Mouse (Mus musculus): Measurements from ENCODE around the gene Chn2. TPM values are rescaled to one million over a fixed set of nuclear protein-coding genes. Genes with fewer than 3 reads are reported as not detected.

Gene Chn2
- polyA plus RNA-seq, 1 experiment from 2014 or later = 6.2 TPM

DNA sequence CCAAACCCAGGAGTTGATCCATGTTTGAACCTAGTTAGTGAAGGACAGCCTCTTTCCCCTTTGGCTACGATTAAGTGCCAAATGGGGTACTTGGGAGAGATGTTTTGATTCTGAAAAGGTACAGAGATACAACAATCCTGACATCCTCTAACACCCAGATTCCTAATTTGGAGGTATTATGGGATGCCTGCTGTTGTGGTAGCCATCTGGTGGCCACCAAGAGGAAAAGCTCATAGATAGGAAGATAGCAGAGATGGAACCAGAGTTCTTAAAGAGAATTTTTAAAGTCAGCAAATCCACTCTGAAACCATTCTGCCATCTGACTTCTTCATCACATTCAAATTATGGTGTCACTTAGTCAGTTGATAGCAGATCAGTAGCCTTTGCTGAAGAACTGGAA, 27.2 kb upstream of the Chn2 start:
- Histone ChIP-seq H3K9ac (ENCODE audit: low read depth, low read length) (no peak overlapping the region), H3K4me1 (ENCODE audit: control insufficient read depth, insufficient read depth, low read length) (no peaks in the 10 kb centered on the region), H3K9me3 (replicated peaks; ENCODE audit: control insufficient read depth, low read length) (no peaks in the 10 kb centered on the region), H3K4me3 (ENCODE audit: low read depth, low read length) (no peak overlapping the region), H3K4me2 (no peak overlapping the region), H3K27me3 (ENCODE audit: control insufficient read depth, insufficient read depth, low read length) (no peaks in the 10 kb centered on the region), H3K27ac (ENCODE audit: low read depth, low read length) (no peak overlapping the region), H3K36me3 (ENCODE audit: control insufficient read depth, insufficient read depth, low read length) (no peaks in the 10 kb centered on the region)
- 89% methylated on average over 1 of the region's 1 CpGs for WGBS (ENCODE audit: insufficient replicate concordance)
- ATAC-seq (replicated peaks; ENCODE audit: insufficient number of reproducible peaks, low FRiP score, low TSS enrichment) = no peak

DNA sequence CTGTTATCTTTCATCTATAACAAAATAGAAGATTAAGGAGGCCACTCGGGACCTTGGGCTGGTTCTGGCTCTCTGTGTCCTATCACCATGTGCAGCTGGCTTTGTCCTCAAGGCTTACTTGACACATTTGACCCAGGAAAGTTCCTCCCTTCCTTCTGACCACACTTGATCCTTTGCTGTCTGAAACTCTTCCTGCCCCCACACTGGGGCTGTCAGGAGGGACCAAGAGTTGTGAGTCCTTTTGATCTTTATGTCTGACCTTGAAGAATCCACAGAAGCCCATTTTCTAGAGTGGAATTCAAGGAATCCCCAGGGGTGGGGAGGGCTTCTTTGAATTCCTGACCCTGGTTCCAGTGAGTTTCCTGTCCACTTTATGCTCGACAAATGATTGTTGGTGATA, 21.3 kb upstream of the Chn2 start:
- Histone ChIP-seq H3K27me3 (ENCODE audit: control insufficient read depth, insufficient read depth, low read length) (no peaks in the 10 kb centered on the region), H3K4me2 (no peak overlapping the region), H3K9me3 (replicated peaks; ENCODE audit: control insufficient read depth, low read length) (no peaks in the 10 kb centered on the region), H3K9ac (ENCODE audit: low read depth, low read length) (no peak overlapping the region), H3K27ac (ENCODE audit: low read depth, low read length) (no peak overlapping the region), H3K36me3 (ENCODE audit: control insufficient read depth, insufficient read depth, low read length) (no peaks in the 10 kb centered on the region), H3K4me3 (ENCODE audit: low read depth, low read length) (no peak overlapping the region), H3K4me1 (ENCODE audit: control insufficient read depth, insufficient read depth, low read length) (peaks cover 4% of the 10 kb centered on the region; the same call in 1 of the 2 replicates)
- 13% methylated on average over 2 of the region's 2 CpGs for WGBS (ENCODE audit: insufficient replicate concordance)
- no peak for ATAC-seq (replicated peaks; ENCODE audit: insufficient number of reproducible peaks, low FRiP score, low TSS enrichment)

DNA sequence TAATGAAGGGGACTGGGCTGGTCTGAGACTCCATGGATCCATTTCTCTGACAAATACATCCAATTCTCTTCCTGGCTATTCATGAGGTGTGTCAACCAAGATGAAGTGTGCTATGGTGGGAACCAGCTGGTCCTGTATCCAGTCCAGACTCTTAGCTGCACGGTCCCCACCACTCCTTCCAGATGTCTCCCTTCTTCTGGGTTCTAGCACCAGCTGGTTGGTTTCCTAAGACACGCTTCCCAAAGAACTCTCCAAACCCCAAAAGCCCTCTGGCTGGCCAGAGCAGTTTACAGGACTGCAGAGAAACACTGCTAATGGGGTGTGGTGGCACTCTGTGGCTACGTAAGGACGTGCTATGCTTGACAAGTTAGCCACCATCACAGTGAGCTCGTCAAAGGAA, 20.5 kb upstream of the Chn2 start:
- WGBS (ENCODE audit: insufficient replicate concordance) = 57% methylated on average over 5 of the region's 5 CpGs
- Histone ChIP-seq H3K4me2 (no peak overlapping the region), H3K27ac (ENCODE audit: low read depth, low read length) (no peak overlapping the region), H3K4me3 (ENCODE audit: low read depth, low read length) (no peak overlapping the region), H3K4me1 (ENCODE audit: control insufficient read depth, insufficient read depth, low read length) (peaks cover 4% of the 10 kb centered on the region; the same call in 1 of the 2 replicates), H3K27me3 (ENCODE audit: control insufficient read depth, insufficient read depth, low read length) (no peaks in the 10 kb centered on the region), H3K36me3 (ENCODE audit: control insufficient read depth, insufficient read depth, low read length) (no peaks in the 10 kb centered on the region), H3K9ac (ENCODE audit: low read depth, low read length) (no peak overlapping the region), H3K9me3 (replicated peaks; ENCODE audit: control insufficient read depth, low read length) (no peaks in the 10 kb centered on the region)
- no peak for ATAC-seq (replicated peaks; ENCODE audit: insufficient number of reproducible peaks, low FRiP score, low TSS enrichment)

DNA sequence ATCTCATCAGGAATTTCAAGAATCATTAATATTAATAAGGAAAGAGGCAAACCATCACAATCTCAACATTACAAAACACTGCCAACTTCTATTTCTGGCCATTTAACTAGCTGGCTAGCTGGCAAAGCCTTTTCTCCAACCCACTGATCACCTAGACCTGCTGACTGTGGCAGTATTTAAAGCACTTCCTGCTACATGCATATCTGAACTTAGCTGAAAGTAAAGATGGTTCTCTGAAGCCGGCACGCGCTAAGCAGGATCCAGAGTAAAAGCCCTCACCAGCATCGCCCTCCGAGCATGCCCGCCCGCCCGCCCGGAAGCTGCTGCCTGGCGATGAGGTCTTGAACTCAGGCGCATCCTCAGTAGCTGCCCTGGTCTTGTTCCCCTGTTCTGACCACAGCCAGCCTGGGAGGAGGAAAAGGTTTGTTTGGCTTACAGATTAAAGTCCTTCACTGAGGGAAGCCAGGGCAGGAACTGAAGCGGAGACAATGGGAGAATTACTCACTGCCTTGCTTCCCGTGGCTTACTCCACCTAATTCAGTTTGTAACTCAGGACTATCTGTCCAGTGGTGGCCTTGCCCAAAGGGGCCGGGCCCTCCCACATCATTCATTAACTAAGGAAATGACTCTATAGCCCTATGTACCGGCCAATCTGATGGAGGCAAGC, 18.1 kb upstream of the Chn2 start:
- Histone ChIP-seq H3K9me3 (replicated peaks; ENCODE audit: control insufficient read depth, low read length) (no peaks in the 10 kb centered on the region), H3K4me2 (no peak overlapping the region; the same call in 1 of the 2 replicates)
- ATAC-seq (replicated peaks; ENCODE audit: insufficient number of reproducible peaks, low FRiP score, low TSS enrichment) = peak; percentile 55; the same call in 1 of the 2 replicates

DNA sequence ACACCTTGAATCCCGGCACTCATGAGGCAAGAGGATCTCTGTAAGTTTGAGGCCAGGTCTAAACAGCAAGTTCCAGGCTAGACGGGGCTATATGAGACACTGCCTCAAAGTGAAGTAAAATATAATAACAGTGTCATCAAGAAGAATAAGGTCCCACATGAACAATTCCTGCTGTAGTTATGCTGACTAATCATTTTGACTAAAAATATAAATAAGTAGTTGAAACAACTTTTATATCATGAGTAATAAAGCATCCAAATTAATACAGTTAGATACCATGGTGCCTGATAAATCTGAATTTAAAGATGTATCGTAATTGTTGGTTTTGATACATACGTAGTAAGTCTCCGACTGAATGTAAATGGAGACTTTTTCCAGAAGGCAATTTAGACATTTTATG, 15.5 kb upstream of the Chn2 start:
- Histone ChIP-seq H3K9ac (ENCODE audit: low read depth, low read length) (no peak overlapping the region), H3K9me3 (replicated peaks; ENCODE audit: control insufficient read depth, low read length) (no peaks in the 10 kb centered on the region), H3K36me3 (ENCODE audit: control insufficient read depth, insufficient read depth, low read length) (no peaks in the 10 kb centered on the region), H3K27ac (ENCODE audit: low read depth, low read length) (no peak overlapping the region), H3K4me3 (ENCODE audit: low read depth, low read length) (no peak overlapping the region), H3K27me3 (ENCODE audit: control insufficient read depth, insufficient read depth, low read length) (no peaks in the 10 kb centered on the region), H3K4me1 (ENCODE audit: control insufficient read depth, insufficient read depth, low read length) (no peaks in the 10 kb centered on the region; the same call in 1 of the 2 replicates), H3K4me2 (no peak overlapping the region)
- ATAC-seq (replicated peaks; ENCODE audit: insufficient number of reproducible peaks, low FRiP score, low TSS enrichment) = no peak
- WGBS (ENCODE audit: insufficient replicate concordance) = 88% methylated on average over 5 of the region's 5 CpGs

More for the DNA sequence above, 18.1 kb upstream of the Chn2 start:
- peak overlapping the region; percentile 68; the same call in 1 of the 2 replicates for H3K27ac ChIP-seq (ENCODE audit: low read depth, low read length)
- no peaks in the 10 kb centered on the region for H3K27me3 ChIP-seq (ENCODE audit: control insufficient read depth, insufficient read depth, low read length)
- H3K9ac ChIP-seq (ENCODE audit: low read depth, low read length) = no peak overlapping the region
- no peaks in the 10 kb centered on the region for H3K36me3 ChIP-seq (ENCODE audit: control insufficient read depth, insufficient read depth, low read length)
- WGBS (ENCODE audit: insufficient replicate concordance) = 48% methylated on average over 15 of the region's 15 CpGs
- H3K4me3 ChIP-seq (ENCODE audit: low read depth, low read length) = no peak overlapping the region
- H3K4me1 ChIP-seq (ENCODE audit: control insufficient read depth, insufficient read depth, low read length) = peaks cover 4% of the 10 kb centered on the region; the same call in 1 of the 2 replicates

DNA sequence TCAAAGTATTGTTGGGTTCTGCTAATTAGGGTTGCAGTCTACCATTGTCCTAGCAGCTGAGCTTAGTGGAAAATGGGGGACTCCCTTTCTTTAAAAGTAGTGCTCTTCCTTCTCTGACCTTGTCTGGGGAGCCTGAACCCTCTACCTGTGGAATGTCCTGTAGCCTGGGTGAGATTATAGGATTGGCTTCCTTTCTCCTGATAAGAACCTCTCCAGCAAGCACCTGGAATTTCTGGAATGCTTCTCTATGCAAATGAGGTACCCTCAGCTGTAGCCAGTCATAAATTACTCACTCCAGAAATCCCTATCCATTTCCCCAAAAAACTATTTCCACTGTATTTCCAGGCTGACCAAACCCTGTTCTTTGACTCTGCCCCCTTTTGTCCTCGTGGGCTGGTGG, 10.6 kb upstream of the Chn2 start:
- no peak for ATAC-seq (replicated peaks; ENCODE audit: insufficient number of reproducible peaks, low FRiP score, low TSS enrichment)
- Histone ChIP-seq H3K4me3 (ENCODE audit: low read depth, low read length) (no peak overlapping the region), H3K27me3 (ENCODE audit: control insufficient read depth, insufficient read depth, low read length) (no peaks in the 10 kb centered on the region), H3K4me2 (no peak overlapping the region), H3K9me3 (replicated peaks; ENCODE audit: control insufficient read depth, low read length) (no peaks in the 10 kb centered on the region), H3K36me3 (ENCODE audit: control insufficient read depth, insufficient read depth, low read length) (no peaks in the 10 kb centered on the region), H3K27ac (ENCODE audit: low read depth, low read length) (no peak overlapping the region), H3K9ac (ENCODE audit: low read depth, low read length) (no peak overlapping the region), H3K4me1 (ENCODE audit: control insufficient read depth, insufficient read depth, low read length) (no peaks in the 10 kb centered on the region)
- 40% methylated on average over 1 of the region's 1 CpGs for WGBS (ENCODE audit: insufficient replicate concordance)

DNA sequence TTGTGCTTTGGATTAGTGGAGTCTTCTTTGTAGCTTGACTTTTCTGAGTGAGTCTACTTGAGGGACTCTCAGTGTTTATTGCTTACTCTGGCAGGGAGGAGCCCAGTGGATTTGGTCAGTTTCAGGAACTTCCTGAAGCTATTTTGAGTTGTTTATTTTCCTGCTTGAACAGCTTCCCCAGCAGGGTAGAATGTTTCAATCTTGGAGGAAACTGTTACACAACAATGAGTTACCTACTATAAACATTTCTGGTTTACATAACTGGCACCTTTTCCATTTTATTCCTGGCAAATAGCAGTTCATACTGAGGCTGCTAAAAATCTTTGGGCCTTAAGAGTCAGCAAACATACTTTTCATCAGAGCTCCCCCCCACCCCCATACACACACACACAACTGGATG, 9.0 kb upstream of the Chn2 start:
- no peak overlapping the region for H3K9ac ChIP-seq (ENCODE audit: low read depth, low read length)
- H3K4me1 ChIP-seq (ENCODE audit: control insufficient read depth, insufficient read depth, low read length) = no peaks in the 10 kb centered on the region

DNA sequence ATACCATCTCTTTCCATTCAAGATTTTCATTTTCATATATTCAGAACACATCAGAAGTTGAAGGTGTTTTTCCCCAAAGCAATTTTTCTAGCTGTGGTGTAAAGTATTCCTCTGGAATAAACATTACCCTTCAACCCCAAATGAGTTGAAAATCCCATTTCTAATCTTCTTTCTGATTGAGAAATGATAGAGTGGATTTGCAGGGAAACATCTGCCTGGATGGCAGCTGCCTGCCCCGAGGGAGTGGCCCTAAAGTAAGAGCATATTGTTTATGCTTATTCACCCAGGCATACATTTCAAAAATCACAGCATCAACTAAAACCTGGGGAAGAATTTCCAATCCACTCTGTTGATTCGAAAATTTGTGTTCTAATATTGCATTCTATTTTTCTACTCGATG, 8.6 kb upstream of the Chn2 start:
- Histone ChIP-seq H3K36me3 (ENCODE audit: control insufficient read depth, insufficient read depth, low read length) (no peaks in the 10 kb centered on the region), H3K4me3 (ENCODE audit: low read depth, low read length) (no peak overlapping the region), H3K27ac (ENCODE audit: low read depth, low read length) (no peak overlapping the region), H3K9ac (ENCODE audit: low read depth, low read length) (no peak overlapping the region), H3K4me2 (no peak overlapping the region), H3K9me3 (replicated peaks; ENCODE audit: control insufficient read depth, low read length) (no peaks in the 10 kb centered on the region), H3K4me1 (ENCODE audit: control insufficient read depth, insufficient read depth, low read length) (no peaks in the 10 kb centered on the region), H3K27me3 (ENCODE audit: control insufficient read depth, insufficient read depth, low read length) (no peaks in the 10 kb centered on the region; the same call in 1 of the 2 replicates)
- 72% methylated on average over 3 of the region's 3 CpGs for WGBS (ENCODE audit: insufficient replicate concordance)
- ATAC-seq (replicated peaks; ENCODE audit: insufficient number of reproducible peaks, low FRiP score, low TSS enrichment) = no peak

More for the DNA sequence above, 9.0 kb upstream of the Chn2 start:
- Histone ChIP-seq H3K27me3 (ENCODE audit: control insufficient read depth, insufficient read depth, low read length) (no peaks in the 10 kb centered on the region; the same call in 1 of the 2 replicates), H3K36me3 (ENCODE audit: control insufficient read depth, insufficient read depth, low read length) (no peaks in the 10 kb centered on the region), H3K4me3 (ENCODE audit: low read depth, low read length) (no peak overlapping the region), H3K27ac (ENCODE audit: low read depth, low read length) (no peak overlapping the region), H3K9me3 (replicated peaks; ENCODE audit: control insufficient read depth, low read length) (no peaks in the 10 kb centered on the region), H3K4me2 (no peak overlapping the region)
- no peak for ATAC-seq (replicated peaks; ENCODE audit: insufficient number of reproducible peaks, low FRiP score, low TSS enrichment)

DNA sequence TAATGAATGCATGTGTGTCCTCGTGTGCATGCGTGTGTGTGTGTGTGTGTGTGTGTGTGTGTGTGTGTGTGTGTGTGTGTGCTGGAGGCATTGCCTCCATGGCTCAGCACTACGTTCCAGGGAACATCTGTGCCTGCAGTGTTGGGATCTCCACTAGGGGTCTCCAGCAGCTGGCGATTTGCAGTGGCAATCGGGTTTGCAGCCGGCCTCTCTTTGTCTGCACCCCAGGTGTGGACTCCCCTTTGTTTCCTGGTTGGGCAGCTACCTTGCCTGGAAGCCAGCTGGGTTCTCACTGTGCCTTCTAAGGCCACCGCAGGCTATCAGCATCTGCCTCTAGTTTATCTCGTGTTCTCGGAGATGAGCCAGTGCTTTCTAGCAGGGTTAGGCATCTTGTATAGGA, 4.9 kb upstream of the Chn2 start:
- H3K4me2 ChIP-seq = peak overlapping the region; percentile 47
- no peaks in the 10 kb centered on the region for H3K36me3 ChIP-seq (ENCODE audit: control insufficient read depth, insufficient read depth, low read length)
- no peak overlapping the region for H3K4me3 ChIP-seq (ENCODE audit: low read depth, low read length)
- H3K4me1 ChIP-seq (ENCODE audit: control insufficient read depth, insufficient read depth, low read length) = peaks cover 4% of the 10 kb centered on the region; the same call in 1 of the 2 replicates
- peak overlapping the region; percentile 4; the same call in 1 of the 2 replicates for H3K9ac ChIP-seq (ENCODE audit: low read depth, low read length)
- H3K27me3 ChIP-seq (ENCODE audit: control insufficient read depth, insufficient read depth, low read length) = peaks cover 9% of the 10 kb centered on the region
- H3K27ac ChIP-seq (ENCODE audit: low read depth, low read length) = no peak overlapping the region
- H3K9me3 ChIP-seq (replicated peaks; ENCODE audit: control insufficient read depth, low read length) = no peaks in the 10 kb centered on the region
- no peak for ATAC-seq (replicated peaks; ENCODE audit: insufficient number of reproducible peaks, low FRiP score, low TSS enrichment)
- WGBS (ENCODE audit: insufficient replicate concordance) = 1% methylated on average over 9 of the region's 9 CpGs

Measured in heart, embryonic 11.5 days (tissue).